In the genomic region with DNA sequence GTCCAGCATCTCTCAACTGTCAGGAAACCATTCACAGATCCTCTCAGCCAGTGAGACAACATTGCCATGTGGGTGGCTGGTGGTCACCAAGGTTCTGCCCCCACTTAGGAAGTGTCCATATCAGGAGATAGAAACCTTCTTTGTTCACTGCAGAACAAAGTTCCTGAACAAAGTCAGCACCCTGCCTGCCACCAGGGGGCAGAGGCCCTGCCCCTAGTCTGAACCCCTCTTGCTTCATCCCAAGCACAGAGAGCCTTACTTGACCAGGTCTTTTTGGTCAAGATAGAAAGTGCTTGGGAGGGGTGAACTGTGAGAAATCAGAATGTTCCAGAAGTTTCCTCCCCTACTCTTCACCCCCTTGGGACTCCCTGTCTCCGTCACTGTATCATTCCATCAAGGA, we compare ENCODE assay signal across 2 mouse cellular contexts.
TF ChIP-seq lines count a peak whose summit lies in the region.

No protein-coding gene starts in this region.

TF ChIP-seq in CH12.LX, 34 proteins besides CTCF, POLR2A, EP300 and RAD21:
- TF ChIP-seq USF2 (conservative IDR thresholded peaks at IDR 0.05; ENCODE audit: low read depth, low read length) (no peak), PAX5 (IDR thresholded peaks at IDR 0.05; ENCODE audit: low read length) (no peak), SMC3 (IDR thresholded peaks at IDR 0.05; ENCODE audit: low read depth, low read length) (peak; percentile 58), TCF12 (IDR thresholded peaks at IDR 0.05; ENCODE audit: low read depth, low read length) (no peak), ZC3H11A (IDR thresholded peaks at IDR 0.05; ENCODE audit: low read depth, low read length) (no peak), E2F4 (IDR thresholded peaks at IDR 0.05; ENCODE audit: insufficient replicate concordance, low read depth, low read length) (no peak)
TF ChIP-seq in CH12.LX: peak in this region for 1.

TF ChIP-seq in MEL, 35 proteins besides CTCF, POLR2A, EP300 and RAD21:
- no peak for TF ChIP-seq MAZ (IDR thresholded peaks at IDR 0.05; ENCODE audit: low read depth, low read length)
- 0 out of 2 replicates have a peak, but pooled peaks have one; percentile 15 for TF ChIP-seq SMC3 (IDR thresholded peaks at IDR 0.05; ENCODE audit: low read depth, low read length)
